ENCODE assay signal across 28 mouse cellular contexts in genomic region chr14:28173736-28174135, GRCm38 (mm10).
A peak's percentile ranks its signal among the peaks of the same experiment; 100 is the strongest.
DNase-seq lines count a peak whose midpoint lies in the region; ATAC-seq lines count a peak whose summit lies in the region.
"Had no signal": no experiment of that assay in that cellular context is flagged by ENCODE, and none has a peak within 500 bp of the region (broad histone marks: within the 10 kb centered on the region; RNA-seq: fewer than 3 reads in every experiment).

No protein-coding gene starts in this region.

- peaks cover 13% of the 10 kb centered on the region for H3K4me1 ChIP-seq in lung, embryonic 15.5 days
- H3K4me1 ChIP-seq: embryonic facial prominence, embryonic 10.5 days; forebrain, embryonic 12.5 days; hindbrain, embryonic 10.5 days; hindbrain, embryonic 13.5 days had no signal

- H3K9ac ChIP-seq in lung, embryonic 15.5 days = no peak overlapping the region
- H3K9ac ChIP-seq: embryonic facial prominence, embryonic 13.5 days; forebrain, embryonic 12.5 days; heart, embryonic 12.5 days; heart, embryonic 15.5 days; hindbrain, embryonic 13.5 days had no signal

- H3K9me3 ChIP-seq in lung, embryonic 15.5 days = no peaks in the 10 kb centered on the region
- H3K9me3 ChIP-seq: embryonic facial prominence, embryonic 10.5 days; embryonic facial prominence, embryonic 13.5 days; forebrain, embryonic 12.5 days; heart, embryonic 12.5 days; heart, embryonic 15.5 days; hindbrain, embryonic 10.5 days; hindbrain, embryonic 13.5 days had no signal

- no peaks in the 10 kb centered on the region for H3K36me3 ChIP-seq in lung, embryonic 15.5 days
- H3K36me3 ChIP-seq: embryonic facial prominence, embryonic 10.5 days; embryonic facial prominence, embryonic 13.5 days; forebrain, embryonic 12.5 days; heart, embryonic 12.5 days; heart, embryonic 15.5 days; hindbrain, embryonic 10.5 days had no signal

- H3K4me2 ChIP-seq in lung, embryonic 15.5 days = no peak overlapping the region
- H3K4me2 ChIP-seq: embryonic facial prominence, embryonic 13.5 days; forebrain, embryonic 12.5 days; heart, embryonic 12.5 days; heart, embryonic 15.5 days; hindbrain, embryonic 13.5 days had no signal

- no peak overlapping the region for H3K27ac ChIP-seq in lung, embryonic 15.5 days
- H3K27ac ChIP-seq: embryonic facial prominence, embryonic 10.5 days; embryonic facial prominence, embryonic 13.5 days; forebrain, embryonic 12.5 days; heart, embryonic 15.5 days; hindbrain, embryonic 10.5 days; hindbrain, embryonic 13.5 days had no signal

- 48% methylated on average over 4 of the region's 4 CpGs for whole genome bisulfite sequencing in lung, embryonic 15.5 days

- ATAC-seq in lung, embryonic 15.5 days (ENCODE audit: borderline replicate concordance, extremely low read depth, low FRiP score, low TSS enrichment) = peak; percentile 87
- ATAC-seq: activated CD4-positive, CD25-positive, alpha-beta regulatory T cell, adult 4 months; forebrain, embryonic 16.5 days; hindbrain, embryonic 16.5 days had no signal

- peak; percentile 64 for DNase-seq in heart, adult 11 months
- DNase-seq in heart, adult 8-10 months (ENCODE audit: low spot score) = no peak
- peak; percentile 82 for DNase-seq in lung, postnatal 10 days
- DNase-seq in lung, postnatal 36 days = peak; percentile 63
- no peak for DNase-seq in retina, embryonic 14.5 days (ENCODE audit: low spot score)
- no peak for DNase-seq in cerebellum, postnatal 25 days
- DNase-seq in urinary bladder, postnatal 14 days (ENCODE audit: low spot score) = no peak
- DNase-seq: adrenal gland, postnatal 10 days; adrenal gland, postnatal 36 days; cerebellum, adult 18-20 months; cerebellum, adult 9-10 months; cerebellum, postnatal 14 days; gastrocnemius, postnatal 10 days; gastrocnemius, postnatal 36 days; heart, postnatal 10 days; heart, postnatal 36 days had no signal

- no peaks in the 10 kb centered on the region for H3K27me3 ChIP-seq in lung, embryonic 15.5 days
- H3K27me3 ChIP-seq: embryonic facial prominence, embryonic 13.5 days; forebrain, embryonic 12.5 days; heart, embryonic 12.5 days; heart, embryonic 15.5 days; hindbrain, embryonic 13.5 days had no signal

- no peak overlapping the region for H3K4me3 ChIP-seq in lung, embryonic 15.5 days
- H3K4me3 ChIP-seq: embryonic facial prominence, embryonic 10.5 days; embryonic facial prominence, embryonic 13.5 days; erythroblast, embryonic 14.5 days; forebrain, embryonic 12.5 days; heart, embryonic 12.5 days; heart, embryonic 15.5 days; hindbrain, embryonic 10.5 days; hindbrain, embryonic 13.5 days had no signal

Comparison
In these comparisons a context has a peak if more than half of its experiments do, and no peak if none do; other contexts are left out.
1. DNase-seq: peak in heart, adult 11 months (single experiment), lung, postnatal 10 days (single experiment) and lung, postnatal 36 days (single experiment); none in heart, adult 8-10 months (single experiment), retina, embryonic 14.5 days (single experiment), cerebellum, postnatal 25 days (0 of 2) and urinary bladder, postnatal 14 days (single experiment).